Mouse (Mus musculus) MEL (cell line): ENCODE measurements around the gene Tmem59l. TPM values are rescaled to one million over a fixed set of nuclear protein-coding genes. Genes with fewer than 3 reads are reported as not detected.

ENCODE experiments used
- DNase-seq: peaks from one replicate; pipeline ENCODE4 v3.0.0; 2011; ENCODE audit warnings: low read depth, low spot score
- H3K27ac ChIP-seq: 2 replicates; pipeline ENCODE4 v1.5.1; 2012; ENCODE audit warnings: low read depth, mild to moderate bottlenecking, control low read depth, low read length, moderate library complexity; ENCODE audit not compliant: control insufficient read depth
- H3K27me3 ChIP-seq, 2 experiments: fragments of 150-350 bp in 1 of 2; sonication (generic) in 1 of 2; 2 replicates each; pipeline ENCODE4 v1.6.1; 2012; ENCODE audit warnings: low read length in 2 of 2, mild to moderate bottlenecking in 2 of 2, improper control_type of control experiment in 1 of 2, moderate library complexity in 1 of 2; ENCODE audit not compliant: insufficient read depth in 2 of 2, control insufficient read depth in 1 of 2
- H3K36me3 ChIP-seq, 2 experiments: 2 replicates each; pipeline ENCODE4 v1.6.1; 2012 to 2014; ENCODE audit warnings: low read length in 2 of 2, improper control_type of control experiment in 1 of 2, inconsistent platforms in 1 of 2, mild to moderate bottlenecking in 1 of 2; ENCODE audit not compliant: insufficient read depth in 2 of 2, control insufficient read depth in 1 of 2
- H3K4me1 ChIP-seq, 2 experiments: fragments of 150-350 bp in 1 of 2; sonication (generic) in 1 of 2; 2 replicates each; pipeline ENCODE4 v1.6.1; 2012; ENCODE audit warnings: low read length in 2 of 2, improper control_type of control experiment in 1 of 2, mild to moderate bottlenecking in 1 of 2; ENCODE audit not compliant: insufficient read depth in 2 of 2, control insufficient read depth in 1 of 2
- H3K4me3 ChIP-seq, 2 experiments: fragments of 150-350 bp in 1 of 2; sonication (generic) in 1 of 2; 2 replicates each; pipeline ENCODE4 v1.5.1; 2012; ENCODE audit warnings: low read depth in 2 of 2, low read length in 2 of 2, mild to moderate bottlenecking in 2 of 2, moderate library complexity in 2 of 2, control low read depth in 1 of 2, improper control_type of control experiment in 1 of 2; ENCODE audit not compliant: control insufficient read depth in 1 of 2, insufficient read depth in 1 of 2
- H3K79me2 ChIP-seq: 2 replicates; pipeline ENCODE4 v1.6.1; 2012; ENCODE audit warnings: mild to moderate bottlenecking, low read length, moderate library complexity; ENCODE audit not compliant: control insufficient read depth, poor library complexity, insufficient read depth
- H3K9ac ChIP-seq: 2 replicates; pipeline ENCODE4 v1.6.1; 2012; ENCODE audit warnings: low read depth, mild to moderate bottlenecking, control low read depth, low read length, moderate library complexity; ENCODE audit not compliant: control insufficient read depth, poor library complexity, severe bottlenecking
- H3K9me3 ChIP-seq: fragments of 150-350 bp; sonication (generic); replicated peaks from 2 replicates; pipeline ENCODE4 v1.6.1; 2012; ENCODE audit warnings: mild to moderate bottlenecking, low read length, improper control_type of control experiment, moderate library complexity; ENCODE audit not compliant: insufficient read depth
- CHD1 ChIP-seq: IDR thresholded peaks from 2 replicates; pipeline ENCODE4 v1.6.1; 2012; ENCODE audit warnings: low read depth, mild to moderate bottlenecking, inconsistent platforms, low read length, improper control_type of control experiment
- CHD2 ChIP-seq: IDR thresholded peaks from 2 replicates; pipeline ENCODE4 v1.6.1; 2011; ENCODE audit warnings: low read length, improper control_type of control experiment
- CTCF ChIP-seq, 3 experiments: IDR thresholded peaks in 2 of 3; conservative IDR thresholded peaks in 1 of 3; 2 replicates each; pipeline ENCODE4 v1.5.1; 2011 to 2012; ENCODE audit warnings: low read length in 3 of 3, low read depth in 2 of 3, mild to moderate bottlenecking in 2 of 3, improper control_type of control experiment in 1 of 3, inconsistent platforms in 1 of 3, mixed read lengths in 1 of 3, moderate library complexity in 1 of 3; ENCODE audit not compliant: control insufficient read depth in 1 of 3, insufficient read depth in 1 of 3, poor library complexity in 1 of 3, severe bottlenecking in 1 of 3
- EP300 ChIP-seq, 2 experiments: IDR thresholded peaks; 2 replicates each; pipeline ENCODE4 v1.6.1; 2011; ENCODE audit warnings: improper control_type of control experiment in 2 of 2, low read length in 2 of 2, low read depth in 1 of 2, mild to moderate bottlenecking in 1 of 2
- GABPA ChIP-seq: IDR thresholded peaks from 2 replicates; pipeline ENCODE4 v1.6.1; 2012; ENCODE audit warnings: low read depth, mild to moderate bottlenecking, inconsistent platforms, low read length, improper control_type of control experiment, moderate library complexity
- GATA1 ChIP-seq: IDR thresholded peaks from 2 replicates; pipeline ENCODE4 v1.6.1; 2011; ENCODE audit warnings: low read depth, low read length, improper control_type of control experiment
- HCFC1 ChIP-seq: IDR thresholded peaks from 2 replicates; pipeline ENCODE4 v1.6.1; 2012; ENCODE audit warnings: low read depth, mild to moderate bottlenecking, inconsistent platforms, low read length, improper control_type of control experiment, moderate library complexity
- JUND ChIP-seq: IDR thresholded peaks from 2 replicates; pipeline ENCODE4 v1.6.1; 2011; ENCODE audit warnings: low read depth, mild to moderate bottlenecking, improper control_type of control experiment, low read length
- KAT2A ChIP-seq: conservative IDR thresholded peaks from 2 replicates; pipeline ENCODE4 v1.6.1; 2012; ENCODE audit warnings: low read depth, low read length, improper control_type of control experiment, inconsistent platforms
- MAX ChIP-seq: IDR thresholded peaks from 2 replicates; pipeline ENCODE4 v1.6.1; 2011; ENCODE audit warnings: low read length, improper control_type of control experiment
- MYB ChIP-seq: IDR thresholded peaks from 2 replicates; pipeline ENCODE4 v1.6.1; 2011; ENCODE audit warnings: mild to moderate bottlenecking, low read depth, low read length, improper control_type of control experiment
- MYC ChIP-seq: IDR thresholded peaks from 2 replicates; pipeline ENCODE4 v1.6.1; 2011; ENCODE audit warnings: low read depth, mild to moderate bottlenecking, low read length, improper control_type of control experiment, moderate library complexity
- POLR2A ChIP-seq, 2 experiments: IDR thresholded peaks; 2 replicates each; pipeline ENCODE4 v1.6.1; 2011 to 2012; ENCODE audit warnings: low read length in 2 of 2, mild to moderate bottlenecking in 2 of 2, control low read depth in 1 of 2, improper control_type of control experiment in 1 of 2, low read depth in 1 of 2, moderate library complexity in 1 of 2; ENCODE audit not compliant: control insufficient read depth in 1 of 2, insufficient read depth in 1 of 2, poor library complexity in 1 of 2
- POLR2AphosphoS2 ChIP-seq: IDR thresholded peaks from 2 replicates; pipeline ENCODE4 v1.6.1; 2011; ENCODE audit warnings: low read length, improper control_type of control experiment
- POLR2AphosphoS5 ChIP-seq: IDR thresholded peaks from 2 replicates; pipeline ENCODE4 v1.6.1; 2012; ENCODE audit warnings: low read depth, borderline replicate concordance, mild to moderate bottlenecking, inconsistent platforms, low read length, moderate library complexity, mixed read lengths
- RCOR1 ChIP-seq: IDR thresholded peaks from 2 replicates; pipeline ENCODE4 v1.6.1; 2012; ENCODE audit warnings: low read depth, mild to moderate bottlenecking, inconsistent platforms, low read length, improper control_type of control experiment
- SIN3A ChIP-seq: IDR thresholded peaks from 2 replicates; pipeline ENCODE4 v1.6.1; 2012; ENCODE audit warnings: low read length, improper control_type of control experiment, inconsistent platforms
- SMC3 ChIP-seq: IDR thresholded peaks from 2 replicates; pipeline ENCODE4 v1.6.1; 2011; ENCODE audit warnings: low read depth, low read length, improper control_type of control experiment
- TAL1 ChIP-seq: IDR thresholded peaks from 2 replicates; pipeline ENCODE4 v1.6.1; 2012; ENCODE audit warnings: mild to moderate bottlenecking, inconsistent platforms, low read length, moderate library complexity, mixed read lengths
- TBP ChIP-seq: IDR thresholded peaks from 2 replicates; pipeline ENCODE4 v1.8.0; 2011; ENCODE audit warnings: low read depth, low read length, improper control_type of control experiment
- TCF12 ChIP-seq: IDR thresholded peaks from 2 replicates; pipeline ENCODE4 v1.6.1; 2014; ENCODE audit warnings: low read depth, mild to moderate bottlenecking, inconsistent platforms, low read length, improper control_type of control experiment, moderate library complexity
- UBTF ChIP-seq: IDR thresholded peaks from 2 replicates; pipeline ENCODE4 v1.6.1; 2012; ENCODE audit warnings: low read depth, mild to moderate bottlenecking, inconsistent platforms, low read length, improper control_type of control experiment, moderate library complexity, borderline replicate concordance; ENCODE audit not compliant: insufficient read depth
- ZNF384 ChIP-seq: IDR thresholded peaks from 2 replicates; pipeline ENCODE4 v1.6.1; 2012; ENCODE audit warnings: low read depth, mild to moderate bottlenecking, inconsistent platforms, low read length, improper control_type of control experiment
- polyA plus RNA-seq, 2 experiments: library from polyadenylated mRNA; stranded (reverse) in 1 of 2; unstranded in 1 of 2; fragments of >175 nt in 1 of 2; fragments of >200 nt in 1 of 2; gene quantifications; 2 replicates each; pipeline versions ENCODE4 v1.2.1 to v1.2.4; 2012; ENCODE audit warnings: low replicate concordance in 2 of 2, low read depth in 1 of 2; ENCODE audit not compliant: insufficient read length in 2 of 2, insufficient read depth in 1 of 2, missing spikeins in 1 of 2
- total RNA-seq: library from RNA; depleted of rRNA; stranded (reverse); fragments of 300-350 nt; gene quantifications from 2 replicates; pipeline ENCODE4 v1.2.3, GENCODE M21; 2012

The Tmem59l gene
- total and polyA plus RNA-seq, 3 experiments: not detected

- TF ChIP-seq MYB (no peak), POLR2AphosphoS5 (no peak), GABPA (no peak), TAL1 (no peak), EP300 (IDR thresholded peaks at IDR 0.05; ENCODE audit: low read depth in 1 of 2, low read length in 2 of 2) (0 out of 4 replicates have a peak, but pooled peaks have one; percentile 20 to 24), JUND (0 out of 2 replicates have a peak, but pooled peaks have one; percentile 50), UBTF (no peak), TCF12 (no peak), RCOR1 (no peak), TBP (no peak), HCFC1 (no peak), ZNF384 (0 out of 2 replicates have a peak, but pooled peaks have one; percentile 32), KAT2A (no peak), SIN3A (peak; percentile 13; the same call in 1 of the 2 replicates), SMC3 (peak; percentile 16; the same call in 1 of the 2 replicates), CHD1 (no peak), POLR2A (IDR thresholded peaks at IDR 0.05; ENCODE audit: control insufficient read depth in 1 of 2, insufficient read depth in 1 of 2, low read depth in 1 of 2, low read length in 2 of 2, poor library complexity in 1 of 2) (no peak; a peak in 1 of 4 replicates), POLR2AphosphoS2 (no peak)
Measured at GRCm38 (mm10) chr8:70502540-70502939, 15.4 kb upstream of the Tmem59l start (continued).

GRCm38 (mm10) chr8:70501820-70502529 lies 14.8 kb upstream of the Tmem59l start:
- Histone ChIP-seq H3K9ac (peak overlapping the region; percentile 88), H3K4me3 (peak overlapping the region; percentile 54 to 84), H3K27me3 (no peaks in the 10 kb centered on the region), H3K79me2 (peaks cover 16% of the 10 kb centered on the region), H3K27ac (peak overlapping the region; percentile 82), H3K4me1 (peaks cover 3 to 35% of the 10 kb centered on the region in 2 experiments; a peak in 3 of 4 replicates), H3K36me3 (peaks cover 0 to 18% of the 10 kb centered on the region in 2 experiments; a peak in 2 of 4 replicates), H3K9me3 (no peaks in the 10 kb centered on the region)
- peak; percentile 68 for DNase-seq
- 0 out of 2 replicates have a peak, but pooled peaks have one; percentile 15 for TF ChIP-seq TBP
- TF ChIP-seq TCF12: 0 out of 2 replicates have a peak, but pooled peaks have one; percentile 12
- peak; percentile 66 for TF ChIP-seq CHD2
- TF ChIP-seq HCFC1: peak; percentile 45; the same call in 1 of the 2 replicates
- no peak for TF ChIP-seq CTCF (IDR thresholded peaks at IDR 0.05 in 2 of 3, conservative IDR thresholded peaks at IDR 0.05 in 1 of 3; ENCODE audit: control insufficient read depth in 1 of 3, insufficient read depth in 1 of 3, low read depth in 2 of 3, low read length in 3 of 3, poor library complexity in 1 of 3, severe bottlenecking in 1 of 3)
- TF ChIP-seq SIN3A: peak; percentile 27; the same call in 1 of the 2 replicates
- peak; percentile 40 for TF ChIP-seq MAX
- TF ChIP-seq GATA1: no peak
- 0 out of 2 replicates have a peak, but pooled peaks have one; percentile 11 for TF ChIP-seq MYC
